Comparison of ENCODE assay signal across 16 mouse cellular contexts in the genomic region with DNA sequence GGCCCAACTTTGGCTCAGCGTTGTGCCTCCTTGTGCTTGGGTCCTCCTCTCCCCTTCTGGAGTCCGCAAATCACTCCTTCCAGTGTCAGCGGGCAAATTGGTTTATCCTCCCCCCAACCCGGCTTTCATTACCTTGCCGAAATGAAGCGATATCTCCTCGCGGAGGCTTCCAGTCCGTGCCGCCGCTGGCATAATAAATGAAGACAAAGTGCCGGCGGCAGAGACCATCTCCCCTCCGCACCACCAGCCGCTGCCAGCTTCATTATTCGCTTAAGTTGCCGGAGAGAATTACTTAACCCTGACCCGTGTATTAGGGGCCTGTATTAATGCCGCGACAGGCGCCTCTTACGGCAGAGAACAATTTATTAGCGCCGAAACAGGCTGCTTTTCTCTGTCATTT. TPM values are rescaled to one million over a fixed set of nuclear protein-coding genes. Genes with fewer than 3 reads are reported as not detected.
DNase-seq lines count a peak whose midpoint lies in the region; ATAC-seq and TF ChIP-seq lines count a peak whose summit lies in the region.
"Had no signal": no experiment of that assay in that cellular context is flagged by ENCODE, and none has a peak within 500 bp of the region (broad histone marks: within the 10 kb centered on the region; RNA-seq: fewer than 3 reads in every experiment).

No protein-coding gene starts in this region.

- TF ChIP-seq CTCF in midbrain, postnatal 0 days (IDR thresholded peaks at IDR 0.05), result no peak

- H3K9ac ChIP-seq in forebrain, embryonic 13.5 days, result no peak overlapping the region
- H3K9ac ChIP-seq in hindbrain, embryonic 15.5 days, result no peak overlapping the region
- no peak overlapping the region for H3K9ac ChIP-seq in midbrain, postnatal 0 days (replicated peaks; ENCODE audit: low read length, poor library complexity, severe bottlenecking)
- H3K9ac ChIP-seq: limb, embryonic 13.5 days had no signal

- no peak for ATAC-seq in forebrain, embryonic 13.5 days
- no peak for ATAC-seq in hindbrain, embryonic 15.5 days (ENCODE audit: low FRiP score, low read depth)
- no peak for ATAC-seq in midbrain, postnatal 0 days (ENCODE audit: low FRiP score)
- ATAC-seq: intestine, embryonic 16.5 days; Patski had no signal

- peaks cover 65% of the 10 kb centered on the region for H3K27me3 ChIP-seq in forebrain, embryonic 13.5 days
- peaks cover 32% of the 10 kb centered on the region for H3K27me3 ChIP-seq in hindbrain, embryonic 15.5 days
- H3K27me3 ChIP-seq in midbrain, postnatal 0 days (ENCODE audit: insufficient read depth, low read length), result peaks cover 7% of the 10 kb centered on the region

- H3K4me3 ChIP-seq in forebrain, embryonic 13.5 days, result peak overlapping the region; percentile 19
- no peak overlapping the region for H3K4me3 ChIP-seq in hindbrain, embryonic 15.5 days
- H3K4me3 ChIP-seq in midbrain, postnatal 0 days (ENCODE audit: low read depth, low read length), result 0 out of 2 replicates have a peak overlapping the region, but pooled peaks have one; percentile 8
- H3K4me3 ChIP-seq: limb, embryonic 13.5 days; myocyte had no signal

- peaks cover 44% of the 10 kb centered on the region for H3K4me1 ChIP-seq in forebrain, embryonic 13.5 days
- peaks cover 37% of the 10 kb centered on the region for H3K4me1 ChIP-seq in hindbrain, embryonic 15.5 days (replicated peaks)
- H3K4me1 ChIP-seq in midbrain, postnatal 0 days (ENCODE audit: insufficient read depth, low read length), result peaks cover 7% of the 10 kb centered on the region; the same call in 1 of the 2 replicates

- WGBS in forebrain, embryonic 13.5 days, result 4% methylated on average over 24 of the region's 24 CpGs
- 5% methylated on average over 24 of the region's 24 CpGs for WGBS in hindbrain, embryonic 15.5 days
- 8% methylated on average over 24 of the region's 24 CpGs for WGBS in midbrain, postnatal 0 days

- peak; percentile 35 to 38 for DNase-seq in cerebellum, postnatal 10 days
- DNase-seq in cerebellum, adult 9-10 months, result no peak
- DNase-seq in midbrain, postnatal 0 days (ENCODE audit: low spot score), result peak; percentile 17
- DNase-seq in liver (no peak), adipocyte (ENCODE audit: low spot score) (no peak)
- DNase-seq in spleen, adult 12 weeks (ENCODE audit: low spot score), result no peak
- DNase-seq: heart, adult 18-20 months; kidney, postnatal 25 days; lung, adult 18-20 months had no signal

- no peaks in the 10 kb centered on the region for H3K9me3 ChIP-seq in forebrain, embryonic 13.5 days (replicated peaks)
- no peaks in the 10 kb centered on the region for H3K9me3 ChIP-seq in hindbrain, embryonic 15.5 days
- H3K9me3 ChIP-seq in midbrain, postnatal 0 days (ENCODE audit: low read length), result no peaks in the 10 kb centered on the region
- H3K9me3 ChIP-seq: limb, embryonic 13.5 days had no signal

- no peak overlapping the region for H3K27ac ChIP-seq in forebrain, embryonic 13.5 days
- H3K27ac ChIP-seq in hindbrain, embryonic 15.5 days (replicated peaks), result no peak overlapping the region
- H3K27ac ChIP-seq in midbrain, postnatal 0 days (ENCODE audit: low read depth, low read length), result no peak overlapping the region
- H3K27ac ChIP-seq: limb, embryonic 13.5 days; macrophage had no signal

- H3K36me3 ChIP-seq in forebrain, embryonic 13.5 days (ENCODE audit: poor library complexity, severe bottlenecking), result no peaks in the 10 kb centered on the region
- H3K36me3 ChIP-seq in hindbrain, embryonic 15.5 days, result no peaks in the 10 kb centered on the region
- no peaks in the 10 kb centered on the region for H3K36me3 ChIP-seq in midbrain, postnatal 0 days (ENCODE audit: insufficient read depth, low read length)
- H3K36me3 ChIP-seq: limb, embryonic 13.5 days had no signal

- H3K4me2 ChIP-seq in forebrain, embryonic 13.5 days, result peak overlapping the region; percentile 43
- H3K4me2 ChIP-seq in hindbrain, embryonic 15.5 days, result peak overlapping the region; percentile 40
- peak overlapping the region; percentile 26 for H3K4me2 ChIP-seq in midbrain, postnatal 0 days (ENCODE audit: low read depth, low read length, poor library complexity, severe bottlenecking)
- H3K4me2 ChIP-seq: limb, embryonic 13.5 days had no signal

RNA-seq across cellular contexts. Expression of a gene that starts 27.5 kb away (rescaled TPM):
- polyA plus RNA-seq in forebrain, embryonic 13.5 days (2015; fragmentation: Nextera tagmentation; extraction: Ambion mirVana), result 22.6 and 24.1 TPM in 2 replicates
- 26.5 and 29.4 TPM in 2 replicates for polyA plus RNA-seq in hindbrain, embryonic 15.5 days (2015; fragmentation: Nextera tagmentation; extraction: Ambion mirVana)
- 29.3 and 36.1 TPM in 2 replicates for total RNA-seq in midbrain, postnatal 0 days (2014; rRNA removed)
- 21.0 and 23.7 TPM in 2 replicates for polyA plus RNA-seq in midbrain, postnatal 0 days (2015; fragmentation: Nextera tagmentation; extraction: Ambion mirVana)

Comparison
In these comparisons a context has a peak if more than half of its experiments do, and no peak if none do; other contexts are left out.
1. DNase-seq: peak in cerebellum, postnatal 10 days (2 of 2) and midbrain, postnatal 0 days (single experiment); none in cerebellum, adult 9-10 months (single experiment), liver (single experiment), adipocyte (single experiment) and spleen, adult 12 weeks (single experiment).
2. Peak in every context shown above with its lines, with median percentiles within 50 percentile points of each other: H3K4me2 ChIP-seq.